Mouse (Mus musculus) layer of hippocampus, postnatal 25 days (tissue): ENCODE results near the gene Atf5. TPM values are rescaled to one million over a fixed set of nuclear protein-coding genes. Genes with fewer than 3 reads are reported as not detected.

Experiments
- DNase-seq, 2 experiments: peaks; one replicate each; pipeline ENCODE4 v3.0.0; 2022; ENCODE audit warnings: mixed read lengths in 2 of 2, low spot score in 1 of 2; ENCODE audit errors: extremely low spot score in 1 of 2
- total RNA-seq, 2 experiments: library from RNA; stranded (reverse); gene quantifications; 2 replicates each; pipeline ENCODE4 v1.2.3; 2021

The Atf5 gene
- total RNA-seq, 2 experiments from 2014 or later, result 26.7 to 31.2 TPM

DNA sequence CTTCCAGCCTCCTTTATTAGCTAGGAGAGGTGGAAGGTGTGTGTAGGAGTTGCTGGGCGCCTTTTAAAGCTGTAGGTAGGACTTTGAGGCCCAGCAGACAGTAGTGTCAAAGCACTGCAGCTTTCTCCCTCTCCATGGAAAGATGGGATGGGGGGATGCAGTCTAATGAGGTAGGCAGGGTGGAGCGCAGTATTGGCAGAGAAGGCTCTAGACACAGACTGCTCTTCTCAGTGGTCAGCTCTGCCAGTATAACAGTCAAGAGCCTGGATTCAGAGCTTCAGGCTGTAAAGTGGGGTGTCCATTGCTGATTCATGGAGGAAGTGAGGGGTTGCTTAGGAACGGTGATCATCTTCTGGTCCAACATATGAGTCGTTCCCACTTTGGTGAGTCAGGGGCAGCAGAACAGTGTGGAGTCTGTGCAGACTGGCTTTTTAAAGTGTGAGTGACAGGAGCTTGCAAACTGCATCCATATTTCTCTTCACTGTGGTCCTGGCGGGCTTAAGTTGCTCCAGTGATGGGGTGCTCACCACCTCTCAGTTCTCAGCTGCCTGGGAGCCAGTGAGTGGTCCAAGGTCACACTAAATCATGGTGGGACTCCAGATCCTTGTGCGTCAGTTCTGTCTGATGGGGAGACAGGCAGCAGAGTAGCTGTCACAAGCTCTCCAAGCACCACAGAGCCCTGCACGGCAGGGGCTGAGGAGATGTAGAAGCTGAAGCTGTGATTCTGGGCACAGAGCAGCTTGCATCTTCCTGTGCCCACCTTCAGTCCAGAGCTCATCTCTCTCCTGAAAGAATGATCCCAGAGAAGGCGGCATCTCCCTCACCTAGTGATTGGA, 34.5 kb upstream of the Atf5 start:
- no peak for DNase-seq

DNA sequence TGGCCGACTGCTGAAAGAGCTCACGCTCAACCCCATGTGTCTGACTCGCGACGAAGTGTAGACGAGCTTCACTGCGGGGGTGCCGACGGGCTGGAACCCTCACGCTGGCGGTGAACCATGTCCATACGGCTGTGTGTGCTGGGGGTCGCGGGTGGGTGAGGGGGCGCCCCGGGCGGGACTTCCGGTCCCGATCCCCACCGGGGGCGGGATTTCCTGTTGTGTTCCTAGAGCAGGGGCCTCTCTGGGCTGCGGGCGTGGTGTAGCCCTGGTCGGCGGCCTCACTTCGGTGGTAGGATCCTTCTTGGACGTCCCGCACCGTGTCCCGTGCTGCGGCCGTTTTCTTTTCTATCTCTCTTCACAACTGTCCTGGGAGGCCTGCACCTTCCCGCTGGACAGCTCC, 33.7 kb upstream of the Atf5 start:
- peak in 1 of 2 experiments; percentile 68 for DNase-seq

DNA sequence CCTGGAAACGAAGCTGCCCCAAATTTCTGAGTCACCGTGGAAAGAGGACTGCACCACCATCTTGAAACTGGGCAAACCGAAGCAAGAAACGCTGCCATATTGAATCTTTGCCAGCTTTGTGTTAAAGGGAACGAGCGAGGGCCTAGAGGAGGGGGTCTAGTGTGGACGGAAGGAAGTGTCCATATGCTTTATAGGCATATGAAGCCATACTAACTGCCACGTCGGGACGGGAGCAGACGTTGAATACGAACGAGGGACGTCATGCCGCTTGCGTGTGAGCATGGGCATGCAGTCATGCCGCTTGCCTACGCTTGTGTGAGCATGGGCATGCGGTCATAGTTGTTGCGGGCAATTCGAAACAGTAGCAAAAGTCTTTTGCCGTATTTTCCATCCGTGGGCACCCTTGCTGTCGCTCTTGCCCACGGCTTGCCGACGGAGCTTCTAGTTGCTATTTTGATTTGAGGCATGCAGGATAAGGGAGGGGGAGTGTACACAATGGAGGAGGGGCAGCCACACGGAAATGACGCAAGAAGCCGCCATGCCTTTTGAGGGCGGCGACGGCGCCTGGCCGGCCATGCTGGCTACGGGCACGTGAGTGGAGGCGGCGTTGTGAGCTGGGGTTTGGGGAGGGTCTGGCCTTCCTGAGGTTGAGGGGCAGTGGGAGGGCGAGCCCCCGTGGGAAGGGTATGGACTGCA, 33.1 kb upstream of the Atf5 start:
- DNase-seq, result peak; percentile 77 to 91

DNA sequence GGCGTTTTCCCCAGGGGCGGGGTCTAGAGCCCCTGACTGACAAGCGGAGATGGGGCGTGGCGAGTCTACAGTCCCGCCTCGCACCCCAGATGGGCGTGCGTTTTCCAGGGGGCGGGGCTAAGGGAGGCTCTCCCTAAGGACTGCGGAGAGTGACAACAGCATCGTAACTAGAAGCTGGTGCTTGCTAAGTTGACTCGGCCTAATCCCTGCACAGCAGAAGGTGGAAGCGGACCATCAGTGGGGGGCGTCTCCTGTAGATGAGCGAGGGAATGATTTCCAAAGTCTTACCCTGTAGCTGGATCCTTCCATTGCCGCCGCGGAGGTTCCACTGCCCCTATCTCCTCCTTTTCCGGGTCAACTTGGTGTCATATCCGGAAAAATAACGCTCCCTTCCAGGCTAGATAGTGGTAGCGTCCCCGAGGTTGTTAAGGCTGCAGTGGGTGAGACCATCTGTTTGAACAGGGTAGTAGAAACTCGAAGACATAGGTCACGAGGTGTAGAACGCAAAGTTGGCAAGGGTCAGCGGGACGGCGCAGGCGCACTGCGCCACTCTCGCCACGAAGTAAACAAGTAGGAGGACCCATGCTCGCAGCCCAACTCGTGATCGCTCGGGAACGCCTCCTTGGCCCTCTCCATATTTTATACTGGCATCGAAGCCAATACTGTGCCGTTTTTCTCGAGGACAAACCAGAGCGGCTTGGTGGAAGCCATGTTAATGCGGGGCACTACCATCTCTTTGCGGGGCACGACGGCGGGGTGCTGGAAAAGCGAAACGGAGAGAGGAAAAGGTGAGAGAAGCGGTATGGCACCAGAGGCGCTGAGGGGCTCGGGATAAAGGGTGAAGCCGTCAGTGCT, 32.3 kb upstream of the Atf5 start, which contains the start of the genes Akt1s1 and Tbc1d17:
Akt1s1 (plus strand) TSS at position 431 of the 855 bp plus-strand sequence.
Tbc1d17 (minus strand) TSS at position 519 of the 855 bp plus-strand sequence.
- peak; percentile 97 to 98 for DNase-seq

DNA sequence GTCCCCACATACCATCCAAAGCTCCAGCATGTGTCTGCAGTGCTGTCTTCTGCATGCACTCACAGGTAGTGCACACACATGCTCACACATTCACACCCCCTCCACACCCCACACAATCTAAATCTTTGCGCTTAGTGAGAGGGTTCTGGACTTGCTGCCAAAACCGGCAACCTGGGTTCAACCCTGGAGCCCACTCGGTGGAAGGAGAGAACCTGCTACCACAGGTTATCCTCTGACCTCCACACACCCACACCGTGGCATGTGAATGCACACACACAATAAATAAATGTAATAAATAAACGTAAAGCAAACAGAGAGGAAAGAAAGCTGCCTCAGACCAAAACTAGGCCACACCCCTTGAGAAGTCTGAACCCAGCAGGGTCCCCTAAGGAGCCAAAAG, 31.3 kb upstream of the Atf5 start:
- no peak for DNase-seq

GRCm38 (mm10) chr7:44846804-44847203, 30.3 kb upstream of the Atf5 start:
- no peak for DNase-seq

DNA sequence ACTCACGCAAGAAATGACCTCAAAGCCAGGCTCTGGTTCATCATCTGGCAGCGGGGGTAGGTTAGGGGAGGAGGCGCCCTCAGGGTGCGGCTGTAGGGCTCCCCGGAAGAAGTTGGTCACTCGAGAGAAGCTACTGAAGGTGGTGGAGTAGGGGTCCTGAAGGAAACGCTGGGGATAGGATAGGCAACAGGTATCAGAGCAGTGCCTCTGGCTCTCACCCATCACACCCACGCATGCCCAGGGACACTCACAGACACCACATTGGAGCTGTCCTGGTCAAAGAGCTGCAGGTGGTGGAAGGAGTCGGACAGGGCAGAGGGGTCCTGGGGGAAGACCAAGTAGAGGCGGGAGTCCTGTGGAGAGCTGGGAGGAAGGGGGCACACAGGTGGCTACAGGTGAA, 28.5 kb upstream of the Atf5 start:
- DNase-seq, result no peak

DNA sequence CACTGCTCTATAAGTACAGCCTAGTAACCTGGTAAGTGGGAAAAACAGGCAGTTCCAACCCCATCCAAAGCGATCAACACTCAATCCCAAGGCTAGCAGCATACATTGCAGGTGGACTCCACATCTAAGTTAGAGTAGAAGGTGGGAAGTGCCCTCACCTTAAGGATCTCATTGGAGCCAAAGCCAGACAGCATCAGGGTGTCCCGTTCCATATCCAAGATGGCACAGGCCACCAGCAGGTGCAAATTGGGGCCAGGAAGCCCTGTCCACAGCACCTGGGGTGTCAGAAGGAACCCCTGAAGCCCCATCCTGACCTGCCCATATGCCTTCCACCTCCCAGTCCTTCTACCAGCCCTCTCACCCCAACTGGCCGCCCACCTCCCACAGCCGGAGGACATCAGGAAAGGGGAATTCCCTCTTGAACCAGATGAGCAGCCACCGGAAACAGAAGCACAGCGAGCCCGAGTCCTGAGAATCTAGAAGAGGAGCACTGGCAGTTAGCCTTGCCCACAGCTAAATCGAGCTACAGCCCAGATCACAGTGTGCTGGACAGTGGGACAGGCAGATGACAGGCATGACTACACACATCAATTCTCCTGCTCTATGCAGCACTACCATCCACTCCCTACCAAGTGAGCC, 25.5 kb upstream of the Atf5 start:
- no peak for DNase-seq

GRCm38 (mm10) chr7:44840426-44840825, 24.0 kb upstream of the Atf5 start:
- DNase-seq, result no peak

GRCm38 (mm10) chr7:44839491-44840191, 23.2 kb upstream of the Atf5 start:
- DNase-seq, result no peak

GRCm38 (mm10) chr7:44839171-44839490, 22.7 kb upstream of the Atf5 start:
- no peak for DNase-seq

DNA sequence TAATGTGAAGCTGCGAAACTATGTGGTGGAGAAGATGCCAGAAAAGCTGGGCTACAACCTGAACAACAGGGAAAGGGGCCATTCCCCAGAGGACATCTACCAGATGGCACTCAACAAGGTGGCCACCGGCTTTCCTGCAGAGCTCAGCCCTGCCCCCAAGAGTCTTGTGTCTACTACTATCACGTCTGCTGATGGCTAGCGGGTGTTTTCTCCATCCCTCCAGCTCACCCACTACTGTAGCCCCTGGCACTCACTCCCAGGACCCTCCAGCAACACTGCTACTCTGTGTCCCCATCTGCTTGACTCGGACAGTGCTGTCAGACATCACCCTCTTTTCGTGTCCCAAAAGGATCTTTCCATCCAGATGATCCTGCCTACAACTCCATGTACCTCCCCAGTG, 21.6 kb upstream of the Atf5 start:
- DNase-seq, result no peak

DNA sequence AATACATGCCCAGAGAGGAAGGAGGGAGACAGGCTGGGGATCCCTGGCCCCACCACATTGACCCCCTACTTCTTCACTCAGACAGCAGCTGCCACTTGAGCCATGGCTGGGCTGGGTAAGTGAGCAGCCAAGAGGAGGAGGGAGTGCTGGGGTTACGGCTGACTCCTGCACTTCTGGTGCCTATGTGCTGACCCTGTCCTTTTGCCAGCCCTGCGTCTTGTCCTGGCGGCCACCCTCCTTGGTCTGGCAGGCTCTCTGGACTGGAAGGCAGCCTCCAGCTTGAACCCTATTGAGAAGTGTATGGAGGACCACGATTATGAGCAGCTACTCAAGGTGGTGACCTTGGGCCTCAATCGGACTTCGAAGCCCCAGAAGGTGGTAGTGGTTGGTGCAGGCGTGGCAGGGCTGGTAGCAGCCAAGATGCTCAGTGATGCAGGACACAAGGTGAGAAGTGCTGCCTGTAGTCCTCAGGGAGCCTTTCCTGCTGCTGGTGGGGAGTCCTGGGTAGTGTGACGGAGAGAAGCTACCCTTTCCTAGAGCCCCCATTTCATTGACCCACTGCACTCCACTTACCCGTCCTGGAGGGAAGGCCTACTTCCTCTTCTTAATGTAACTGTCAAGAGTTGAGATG, 20.1 kb upstream of the Atf5 start:
- DNase-seq, result no peak

- no peak for DNase-seq
Observed at GRCm38 (mm10) chr7:44836016-44836404, 19.6 kb upstream of the Atf5 start.

GRCm38 (mm10) chr7:44835373-44836015, 19.0 kb upstream of the Atf5 start:
- no peak for DNase-seq

DNA sequence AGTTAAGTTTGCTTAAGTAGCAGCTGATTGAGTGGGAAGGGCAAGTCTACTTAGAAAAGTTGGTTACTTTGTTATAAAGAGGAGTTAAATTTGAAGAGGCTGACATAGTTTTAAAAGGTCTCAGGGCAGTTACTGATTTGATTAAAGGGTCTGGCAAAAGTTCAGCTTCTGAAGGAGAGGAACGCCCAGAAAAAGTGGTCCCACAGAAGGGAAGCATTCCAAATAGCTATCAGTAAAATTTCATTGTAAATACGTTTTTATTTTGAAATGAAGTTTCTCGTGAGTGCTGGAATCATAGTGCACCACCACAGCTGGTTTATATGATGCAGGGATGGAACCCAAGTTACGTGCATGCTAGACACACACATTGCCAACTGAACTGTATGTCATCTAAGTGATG, 16.3 kb upstream of the Atf5 start:
- DNase-seq, result no peak

DNA sequence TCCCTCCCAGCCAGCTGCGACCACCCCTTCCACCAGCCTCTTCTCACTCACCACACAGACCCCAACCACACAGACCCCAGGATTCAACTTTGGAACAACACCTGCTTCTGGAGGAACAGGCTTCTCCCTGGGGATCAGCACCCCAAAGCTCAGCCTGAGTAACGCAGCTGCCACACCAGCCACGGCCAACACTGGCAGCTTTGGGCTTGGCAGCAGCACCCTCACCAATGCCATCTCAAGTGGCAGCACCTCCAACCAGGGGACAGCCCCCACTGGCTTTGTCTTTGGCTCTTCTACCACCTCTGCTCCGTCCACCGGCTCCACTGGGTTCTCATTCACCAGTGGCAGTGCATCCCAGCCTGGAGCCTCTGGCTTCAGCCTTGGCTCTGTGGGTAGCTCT, 12.2 kb upstream of the Atf5 start:
- DNase-seq, result no peak

DNA sequence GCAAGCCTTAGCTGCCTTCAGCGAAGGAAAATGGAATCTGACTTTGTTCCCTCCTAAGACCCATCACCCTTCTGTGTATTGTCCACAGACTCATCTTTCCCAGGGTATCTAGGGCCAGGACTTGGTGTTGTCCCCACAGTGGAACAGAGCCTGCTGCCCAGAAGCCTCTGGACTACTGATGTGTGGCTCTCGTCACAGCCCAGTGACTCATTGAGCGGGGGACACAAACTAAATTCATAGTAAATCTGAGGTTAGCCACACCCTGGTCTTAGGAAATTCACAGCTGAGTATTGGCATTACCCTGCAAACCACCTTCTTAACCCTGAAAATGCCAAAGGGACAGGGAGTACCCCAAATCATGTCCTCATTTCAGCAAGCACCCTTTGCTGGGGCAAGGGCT, 10.3 kb upstream of the Atf5 start:
- DNase-seq, result no peak

DNA sequence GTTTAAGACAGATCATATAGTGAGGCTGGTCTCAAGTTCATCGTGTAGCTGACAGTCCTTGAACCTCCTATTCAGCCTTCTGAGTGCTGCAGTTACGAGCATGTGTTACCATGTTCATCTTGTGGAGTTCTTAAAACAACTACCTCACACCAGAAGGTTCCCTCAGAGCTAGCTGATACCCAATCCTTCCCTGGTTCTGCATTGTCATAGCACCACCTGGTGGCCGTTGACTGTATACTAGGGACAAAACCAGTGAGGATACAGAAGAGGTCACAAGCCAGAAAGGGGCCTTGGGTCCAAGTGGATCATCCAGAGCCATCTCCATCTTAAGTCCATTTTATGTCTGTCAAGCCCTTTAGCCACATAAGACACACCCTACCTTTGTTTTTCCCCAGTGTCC, 8.4 kb upstream of the Atf5 start:
- DNase-seq, result peak; percentile 66 to 89
